Mouse (Mus musculus) cerebellum, adult 2 months (tissue): ENCODE results near the gene Tgfbr3.

ENCODE experiments used
- CTCF ChIP-seq: fragments of 200-500 bp; IDR thresholded peaks from 2 replicates; pipeline ENCODE4 v1.5.1; 2011; ENCODE audit warnings: low read depth, mild to moderate bottlenecking, control low read depth, low read length, moderate library complexity, borderline replicate concordance; ENCODE audit not compliant: insufficient read depth
- POLR2A ChIP-seq: fragments of 200-500 bp; IDR thresholded peaks from 2 replicates; pipeline ENCODE4 v1.6.1; 2011; ENCODE audit warnings: low read length, control low read depth, borderline replicate concordance; ENCODE audit not compliant: insufficient read depth

DNA sequence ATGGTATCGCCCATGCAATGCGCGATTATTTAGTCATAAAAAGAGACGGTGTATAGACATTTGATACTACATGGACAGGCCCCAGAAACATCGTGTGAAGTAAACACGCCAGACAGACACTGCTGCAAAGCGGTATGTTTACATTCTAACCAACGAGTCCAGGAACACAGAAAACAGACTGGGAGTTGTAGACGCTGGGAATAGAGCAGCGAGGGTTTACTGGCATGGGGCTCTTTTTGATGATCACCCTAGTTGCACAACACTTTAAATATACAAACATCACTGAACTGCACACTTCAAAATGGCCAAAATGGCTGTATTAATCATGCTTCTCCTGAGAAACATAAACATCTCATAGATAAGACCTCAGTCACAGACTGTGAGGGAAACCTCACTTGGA lies 100.9 kb downstream of the Tgfbr3 start:
- TF ChIP-seq CTCF (no peak), POLR2A (no peak)
